Mouse (Mus musculus): ENCODE results near the gene Xrra1. TPM values are rescaled to one million over a fixed set of nuclear protein-coding genes. Genes with fewer than 3 reads are reported as not detected.

The Xrra1 gene
- polyA plus RNA-seq, 1 experiment from 2014 or later = 0.11 TPM

GRCm38 (mm10) chr7:99906346-99906745, 47.4 kb downstream of the Xrra1 start:
- no peak overlapping the region for H3K9ac ChIP-seq
- no peaks in the 10 kb centered on the region for H3K27me3 ChIP-seq (replicated peaks)
- H3K4me2 ChIP-seq (replicated peaks) = no peak overlapping the region
- WGBS = 79% methylated on average over 3 of the region's 3 CpGs
- H3K4me3 ChIP-seq (replicated peaks) = no peak overlapping the region
- H3K9me3 ChIP-seq = no peaks in the 10 kb centered on the region
- no peak overlapping the region for H3K27ac ChIP-seq
- H3K4me1 ChIP-seq (replicated peaks) = 0 out of 2 replicates have a peak, but pooled peaks cover 3% of the 10 kb centered on the region
- ATAC-seq = no peak
- H3K36me3 ChIP-seq = no peaks in the 10 kb centered on the region

DNA sequence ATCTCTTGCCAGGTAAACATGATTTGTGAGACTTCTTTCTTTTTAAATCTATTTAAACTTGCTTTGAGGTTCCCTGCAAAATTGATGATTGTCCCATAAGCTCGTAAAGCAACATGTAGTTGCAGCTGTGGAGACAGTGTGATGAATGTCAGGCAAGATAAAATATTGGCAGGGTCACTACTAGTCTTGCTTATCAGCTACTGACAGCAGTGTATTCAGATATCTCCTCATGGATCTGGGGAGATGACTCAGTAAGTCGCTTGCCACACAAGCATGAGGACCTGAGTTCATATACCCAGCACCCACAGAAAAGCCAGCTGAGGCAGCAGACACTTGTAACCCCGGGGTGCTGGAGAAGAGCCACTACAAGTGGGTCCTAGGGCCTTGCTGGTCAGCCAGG, 48.5 kb downstream of the Xrra1 start:
- no peak for ATAC-seq
- WGBS = 77% methylated on average over 3 of the region's 3 CpGs
- Histone ChIP-seq H3K36me3 (no peaks in the 10 kb centered on the region), H3K27me3 (replicated peaks) (no peaks in the 10 kb centered on the region), H3K9me3 (no peaks in the 10 kb centered on the region), H3K27ac (no peak overlapping the region), H3K4me2 (replicated peaks) (no peak overlapping the region), H3K9ac (no peak overlapping the region), H3K4me3 (replicated peaks) (no peak overlapping the region), H3K4me1 (replicated peaks) (0 out of 2 replicates have a peak, but pooled peaks cover 3% of the 10 kb centered on the region)

DNA sequence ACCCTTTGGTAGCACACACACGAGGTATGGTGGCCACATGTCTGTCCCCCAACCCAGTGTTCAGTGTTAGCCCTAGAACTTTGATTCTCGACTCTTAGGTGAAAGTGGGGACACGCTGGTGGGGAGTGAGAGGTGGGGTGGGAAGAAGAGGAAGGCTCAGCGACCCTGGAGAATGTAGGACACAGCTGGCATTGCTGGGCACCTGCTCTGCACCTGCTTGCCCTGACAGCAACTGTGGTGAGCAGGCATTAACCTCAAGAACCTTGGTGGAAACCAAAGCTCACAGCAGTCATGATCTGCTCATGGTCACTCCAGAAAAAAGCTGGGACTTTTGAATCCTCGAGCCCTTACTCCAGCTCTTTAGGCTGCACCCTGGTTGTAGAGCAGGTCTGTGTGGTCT, 52.1 kb downstream of the Xrra1 start:
- Histone ChIP-seq H3K27me3 (replicated peaks) (no peaks in the 10 kb centered on the region), H3K4me1 (replicated peaks) (no peaks in the 10 kb centered on the region), H3K9ac (no peak overlapping the region), H3K36me3 (no peaks in the 10 kb centered on the region), H3K4me3 (replicated peaks) (no peak overlapping the region), H3K27ac (no peak overlapping the region), H3K9me3 (no peaks in the 10 kb centered on the region), H3K4me2 (replicated peaks) (no peak overlapping the region)
- 76% methylated on average over 5 of the region's 5 CpGs for WGBS
- no peak for ATAC-seq

- H3K4me1 ChIP-seq (replicated peaks) = peaks cover 15% of the 10 kb centered on the region
- H3K27me3 ChIP-seq (replicated peaks) = peaks cover 7% of the 10 kb centered on the region; the same call in 1 of the 2 replicates
- no peak overlapping the region for H3K4me2 ChIP-seq (replicated peaks)
- no peak overlapping the region for H3K4me3 ChIP-seq (replicated peaks)
- H3K27ac ChIP-seq = no peak overlapping the region
- no peaks in the 10 kb centered on the region for H3K36me3 ChIP-seq
- 82% methylated on average over 10 of the region's 10 CpGs for WGBS
- no peak overlapping the region for H3K9ac ChIP-seq
- no peaks in the 10 kb centered on the region for H3K9me3 ChIP-seq
- ATAC-seq = no peak
Measured at GRCm38 (mm10) chr7:99914316-99914715, 55.4 kb downstream of the Xrra1 start.

GRCm38 (mm10) chr7:99915511-99915910, 56.6 kb downstream of the Xrra1 start:
- Histone ChIP-seq H3K9me3 (no peaks in the 10 kb centered on the region), H3K9ac (no peak overlapping the region), H3K36me3 (no peaks in the 10 kb centered on the region), H3K4me3 (replicated peaks) (no peak overlapping the region), H3K4me2 (replicated peaks) (no peak overlapping the region), H3K27me3 (replicated peaks) (peaks cover 7% of the 10 kb centered on the region; the same call in 1 of the 2 replicates), H3K4me1 (replicated peaks) (peaks cover 15% of the 10 kb centered on the region), H3K27ac (no peak overlapping the region)
- ATAC-seq = no peak
- WGBS = 73% methylated on average over 2 of the region's 2 CpGs

GRCm38 (mm10) chr7:99916741-99917319, 57.9 kb downstream of the Xrra1 start:
- no peaks in the 10 kb centered on the region for H3K9me3 ChIP-seq
- 8% methylated on average over 22 of the region's 22 CpGs for WGBS

GRCm38 (mm10) chr7:99917320-99917844, 58.5 kb downstream of the Xrra1 start:
- H3K4me3 ChIP-seq (replicated peaks) = peak overlapping the region; percentile 32
- peaks cover 7% of the 10 kb centered on the region; the same call in 1 of the 2 replicates for H3K27me3 ChIP-seq (replicated peaks)
- WGBS = 1% methylated on average over 36 of the region's 36 CpGs
- H3K4me1 ChIP-seq (replicated peaks) = peaks cover 15% of the 10 kb centered on the region
- peak overlapping the region; percentile 8 for H3K9ac ChIP-seq
- no peaks in the 10 kb centered on the region for H3K36me3 ChIP-seq
- peak; percentile 63 for ATAC-seq
- peak overlapping the region; percentile 90 for H3K4me2 ChIP-seq (replicated peaks)
- no peaks in the 10 kb centered on the region for H3K9me3 ChIP-seq
- no peak overlapping the region for H3K27ac ChIP-seq

More at GRCm38 (mm10) chr7:99916741-99917319, 57.9 kb downstream of the Xrra1 start:
- H3K36me3 ChIP-seq = no peaks in the 10 kb centered on the region
- peak overlapping the region; percentile 32 for H3K4me3 ChIP-seq (replicated peaks)
- H3K4me1 ChIP-seq (replicated peaks) = peaks cover 15% of the 10 kb centered on the region
- ATAC-seq = peak; percentile 57
- H3K4me2 ChIP-seq (replicated peaks) = peak overlapping the region; percentile 90
- no peak overlapping the region for H3K27ac ChIP-seq
- H3K9ac ChIP-seq = peak overlapping the region; percentile 8
- H3K27me3 ChIP-seq (replicated peaks) = peaks cover 7% of the 10 kb centered on the region; the same call in 1 of the 2 replicates

DNA sequence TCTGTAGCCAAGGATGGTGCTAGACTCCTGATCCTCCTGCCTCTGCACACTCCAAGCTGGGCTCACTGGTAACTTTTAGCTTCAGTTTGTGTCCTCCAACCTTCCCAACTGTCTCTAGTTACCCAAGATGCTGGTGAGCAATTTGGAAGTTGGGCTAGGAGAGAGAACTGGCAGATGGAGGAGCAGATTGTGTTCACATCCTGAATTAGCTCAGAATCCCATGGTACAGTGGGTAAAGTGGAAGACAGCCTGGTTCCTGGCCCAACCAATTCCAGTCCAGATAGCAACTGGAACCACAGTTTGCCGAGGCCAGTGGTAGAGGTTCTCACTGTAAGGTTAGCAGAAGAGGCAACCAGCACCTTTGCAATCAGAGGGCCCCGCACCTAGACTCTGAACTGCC, 60.2 kb downstream of the Xrra1 start:
- Histone ChIP-seq H3K4me2 (replicated peaks) (no peak overlapping the region), H3K9me3 (no peaks in the 10 kb centered on the region), H3K27ac (no peak overlapping the region), H3K36me3 (no peaks in the 10 kb centered on the region), H3K27me3 (replicated peaks) (peaks cover 7% of the 10 kb centered on the region; the same call in 1 of the 2 replicates), H3K4me3 (replicated peaks) (no peak overlapping the region), H3K9ac (no peak overlapping the region), H3K4me1 (replicated peaks) (peaks cover 15% of the 10 kb centered on the region)
- 100% methylated on average over 2 of the region's 2 CpGs for WGBS
- ATAC-seq = no peak

DNA sequence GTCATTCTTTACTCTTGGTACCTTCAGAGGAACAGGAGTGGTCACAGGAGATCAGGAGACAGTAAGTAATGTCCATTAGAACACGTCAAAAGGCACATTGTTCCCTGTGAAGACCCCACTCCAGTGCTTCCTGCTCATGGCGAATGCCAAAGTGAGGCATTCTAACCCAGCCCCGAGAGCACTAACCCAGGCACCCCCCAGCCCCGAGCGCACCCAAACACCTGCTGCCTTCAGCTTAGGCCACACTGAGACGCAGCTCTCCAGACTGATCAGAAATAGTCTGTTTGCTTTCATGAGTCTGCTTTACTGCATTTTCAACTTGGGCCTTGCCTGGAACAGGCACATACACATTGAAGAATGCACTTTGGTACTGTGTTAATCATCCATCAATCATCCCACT, 61.1 kb downstream of the Xrra1 start:
- peaks cover 15% of the 10 kb centered on the region for H3K4me1 ChIP-seq (replicated peaks)

DNA sequence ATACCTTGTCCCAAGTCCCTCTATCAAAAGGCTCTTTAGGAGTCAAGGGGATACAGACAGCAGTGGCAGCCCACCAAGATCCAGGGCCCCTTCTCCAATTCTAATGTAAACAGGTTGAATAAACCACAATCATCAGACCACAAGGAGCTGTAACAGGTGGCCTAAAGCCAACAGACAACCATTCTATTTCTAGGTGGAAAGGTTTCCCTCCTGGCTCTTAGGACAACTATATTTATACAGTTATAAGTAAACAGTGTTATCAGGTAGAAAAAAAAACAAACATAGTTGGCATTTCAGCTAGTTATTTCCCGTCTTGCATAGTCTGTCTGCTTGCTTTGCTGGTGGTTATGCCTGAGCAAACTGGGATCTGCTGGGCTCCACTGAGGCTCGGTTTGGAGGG, 61.5 kb downstream of the Xrra1 start:
- Histone ChIP-seq H3K9me3 (no peaks in the 10 kb centered on the region), H3K4me2 (replicated peaks) (no peak overlapping the region), H3K27me3 (replicated peaks) (peaks cover 7% of the 10 kb centered on the region; the same call in 1 of the 2 replicates), H3K4me3 (replicated peaks) (no peak overlapping the region), H3K27ac (no peak overlapping the region), H3K4me1 (replicated peaks) (peaks cover 15% of the 10 kb centered on the region), H3K9ac (no peak overlapping the region), H3K36me3 (peaks cover 1% of the 10 kb centered on the region; the same call in 1 of the 2 replicates)
- ATAC-seq = no peak
- 57% methylated on average over 2 of the region's 2 CpGs for WGBS

More for the DNA sequence above, 61.1 kb downstream of the Xrra1 start:
- H3K9me3 ChIP-seq = no peaks in the 10 kb centered on the region
- no peak for ATAC-seq
- no peak overlapping the region for H3K27ac ChIP-seq
- peaks cover 7% of the 10 kb centered on the region; the same call in 1 of the 2 replicates for H3K27me3 ChIP-seq (replicated peaks)
- H3K4me2 ChIP-seq (replicated peaks) = no peak overlapping the region
- no peaks in the 10 kb centered on the region for H3K36me3 ChIP-seq
- 87% methylated on average over 6 of the region's 6 CpGs for WGBS
- no peak overlapping the region for H3K9ac ChIP-seq
- no peak overlapping the region for H3K4me3 ChIP-seq (replicated peaks)

DNA sequence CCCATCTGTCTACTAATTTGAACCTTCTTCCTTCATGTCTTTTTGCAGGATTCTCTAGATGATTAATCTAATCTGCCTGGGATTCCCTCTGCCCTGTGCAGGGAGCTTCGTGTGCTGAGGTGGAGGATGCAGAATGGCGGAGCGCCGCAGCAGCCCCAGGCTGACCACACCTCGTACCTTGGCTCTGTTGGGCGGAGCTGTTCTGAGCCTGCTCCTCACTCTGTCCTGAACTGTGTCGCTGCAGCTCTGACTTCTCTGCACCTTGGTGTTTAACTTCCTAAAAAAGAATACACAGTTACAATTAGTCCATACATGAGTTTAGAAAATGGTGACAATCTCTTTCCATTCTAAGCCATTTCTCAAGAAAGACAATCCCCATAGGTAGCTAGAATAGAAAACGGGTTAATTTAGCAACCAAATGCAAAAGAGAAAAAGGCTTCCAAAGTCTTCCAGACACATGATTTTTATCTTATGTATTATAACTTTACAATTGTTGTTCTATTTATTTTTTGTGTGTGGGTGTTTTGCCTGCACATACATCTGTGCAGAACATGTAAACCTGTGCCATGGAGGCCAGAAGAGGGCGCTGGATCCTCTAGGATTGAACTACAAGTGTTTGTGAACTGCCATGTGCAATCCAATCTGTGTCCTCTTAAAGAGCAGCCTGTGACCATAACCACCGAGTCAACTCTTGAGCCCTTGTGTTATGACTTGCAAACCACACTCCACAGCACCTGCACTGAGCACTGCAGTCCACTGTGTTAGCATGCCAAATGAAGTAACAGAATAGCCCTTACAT, 68.2 kb downstream of the Xrra1 start:
- Histone ChIP-seq H3K27me3 (replicated peaks) (no peaks in the 10 kb centered on the region), H3K4me2 (replicated peaks) (no peak overlapping the region), H3K36me3 (peaks cover 15% of the 10 kb centered on the region; the same call in 1 of the 2 replicates), H3K9me3 (no peaks in the 10 kb centered on the region), H3K27ac (no peak overlapping the region), H3K9ac (no peak overlapping the region), H3K4me1 (replicated peaks) (no peaks in the 10 kb centered on the region), H3K4me3 (replicated peaks) (no peak overlapping the region)
- 78% methylated on average over 10 of the region's 10 CpGs for WGBS
- ATAC-seq = no peak

- H3K9me3 ChIP-seq = no peaks in the 10 kb centered on the region
- H3K4me3 ChIP-seq (replicated peaks) = no peak overlapping the region
- ATAC-seq = no peak
- H3K4me1 ChIP-seq (replicated peaks) = no peaks in the 10 kb centered on the region
- H3K36me3 ChIP-seq = peaks cover 21% of the 10 kb centered on the region
- H3K4me2 ChIP-seq (replicated peaks) = no peak overlapping the region
- no peaks in the 10 kb centered on the region for H3K27me3 ChIP-seq (replicated peaks)
- H3K27ac ChIP-seq = no peak overlapping the region
- H3K9ac ChIP-seq = no peak overlapping the region
- 80% methylated on average over 1 of the region's 1 CpGs for WGBS
Measured at GRCm38 (mm10) chr7:99935758-99936157, 76.8 kb downstream of the Xrra1 start.

Measured in intestine, embryonic 15.5 days (tissue).